7 mouse cellular contexts compared by ENCODE assay signal in the genomic region with DNA sequence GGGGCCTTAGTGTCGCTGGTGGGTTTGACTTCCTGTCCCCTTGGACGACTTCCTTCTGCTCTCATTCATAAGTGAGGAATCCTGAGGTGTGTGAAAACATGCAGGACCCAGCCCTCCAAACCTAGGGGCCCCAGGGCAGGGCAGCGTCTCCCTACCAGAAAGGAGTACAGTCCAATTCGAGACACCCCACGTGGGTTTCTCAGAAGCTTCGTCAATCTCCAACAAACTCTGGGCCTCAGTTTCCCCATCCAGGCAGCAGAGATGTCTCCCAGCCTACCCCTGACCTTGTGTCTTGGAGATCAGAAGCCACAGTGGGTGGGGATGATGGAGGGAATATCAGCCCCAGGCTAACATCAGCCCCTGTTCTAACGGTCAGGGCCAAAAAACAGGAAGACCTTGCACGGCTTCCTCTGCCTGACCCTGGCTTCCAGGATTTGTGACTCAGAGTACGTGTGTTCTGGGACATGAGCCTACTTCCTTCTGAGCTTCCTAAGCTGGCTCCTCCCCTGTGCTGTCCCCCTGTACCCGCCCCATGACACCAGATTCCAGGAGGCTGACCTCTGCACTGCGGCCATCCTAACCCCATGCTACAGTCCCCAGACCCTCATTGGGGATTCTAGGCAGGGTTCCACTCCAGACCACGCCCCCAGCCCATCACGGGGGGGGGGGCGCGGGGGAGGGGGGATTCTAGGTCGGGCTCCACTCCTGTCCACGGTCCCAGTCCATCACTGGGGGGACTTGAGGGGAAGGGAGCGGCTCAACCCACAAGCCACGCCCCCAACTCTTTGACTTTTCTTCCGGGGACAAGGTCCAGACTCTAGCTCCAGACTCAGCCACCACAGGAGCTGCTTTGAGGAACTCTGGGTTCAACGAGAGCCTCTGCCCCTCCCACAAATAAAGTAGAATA. TPM values are rescaled to one million over a fixed set of nuclear protein-coding genes. Genes with fewer than 3 reads are reported as not detected.
DNase-seq lines count a peak whose midpoint lies in the region; ATAC-seq and TF ChIP-seq lines count a peak whose summit lies in the region.

No protein-coding gene starts in this region.

- DNase-seq in MN1 (ENCODE audit: low spot score): peak; percentile 74
- peak; percentile 89 to 93 for DNase-seq in heart, adult 9 months (ENCODE audit: low spot score in 2 of 2)
- DNase-seq in kidney, adult 2 months: peak; percentile 90
- DNase-seq in skeletal muscle tissue, adult 2 months (ENCODE audit: low read depth, low spot score): peak; percentile 84

- H3K4me1 ChIP-seq in brown adipose tissue, adult 24 weeks (ENCODE audit: control insufficient read depth, insufficient read depth, insufficient read length, low read length): peaks cover 17% of the 10 kb centered on the region
- no peaks in the 10 kb centered on the region for H3K4me1 ChIP-seq in kidney, adult 2 months (ENCODE audit: control insufficient read depth, insufficient read depth, low read length)
- peaks cover 21% of the 10 kb centered on the region for H3K4me1 ChIP-seq in lung, embryonic 15.5 days

- H3K9ac ChIP-seq in lung, embryonic 15.5 days: peak overlapping the region; percentile 20; the same call in 1 of the 2 replicates

- TF ChIP-seq CTCF in kidney, adult 2 months (conservative IDR thresholded peaks at IDR 0.05; ENCODE audit: insufficient read depth, insufficient read length, low read depth, low read length): no peak

- peak overlapping the region; percentile 98 for H3K27ac ChIP-seq in brown adipose tissue, adult 24 weeks (replicated peaks; ENCODE audit: low read depth, low read length)
- peak overlapping the region; percentile 57 for H3K27ac ChIP-seq in kidney, adult 2 months (ENCODE audit: insufficient read depth, low read depth, low read length)
- peak overlapping the region; percentile 79 for H3K27ac ChIP-seq in lung, embryonic 15.5 days

- WGBS in kidney, adult 2 months: 14% methylated on average over 20 of the region's 21 CpGs
- 17% methylated on average over 20 of the region's 21 CpGs for WGBS in lung, embryonic 15.5 days

- no peaks in the 10 kb centered on the region for H3K36me3 ChIP-seq in kidney, adult 2 months (ENCODE audit: control insufficient read depth, insufficient read depth, low read length)
- H3K36me3 ChIP-seq in lung, embryonic 15.5 days: no peaks in the 10 kb centered on the region

- peak overlapping the region; percentile 72 for H3K4me2 ChIP-seq in lung, embryonic 15.5 days

- no peaks in the 10 kb centered on the region for H3K9me3 ChIP-seq in lung, embryonic 15.5 days

- peak; percentile 81 for ATAC-seq in lung, embryonic 15.5 days (ENCODE audit: borderline replicate concordance, extremely low read depth, low FRiP score, low TSS enrichment)
- ATAC-seq in erythroid progenitor cell, adult 5-6 weeks (replicated peaks; ENCODE audit: low FRiP score, poor library complexity, severe bottlenecking): no peak

- H3K4me3 ChIP-seq in brown adipose tissue, adult 24 weeks (ENCODE audit: insufficient read depth, low read depth, low read length): peak overlapping the region; percentile 57
- peak overlapping the region; percentile 26; the same call in 1 of the 2 replicates for H3K4me3 ChIP-seq in kidney, adult 2 months (ENCODE audit: insufficient read depth, low read depth, low read length)
- H3K4me3 ChIP-seq in lung, embryonic 15.5 days: peak overlapping the region; percentile 33

- TF ChIP-seq POLR2A in kidney, adult 2 months (IDR thresholded peaks at IDR 0.05; ENCODE audit: low read depth, low read length): no peak

- H3K27me3 ChIP-seq in kidney, adult 2 months (replicated peaks; ENCODE audit: control insufficient read depth, insufficient read depth, low read length): no peaks in the 10 kb centered on the region
- H3K27me3 ChIP-seq in lung, embryonic 15.5 days: peaks cover 4% of the 10 kb centered on the region

RNA-seq across cellular contexts. Expression of a gene that starts 6.4 kb away (rescaled TPM):
- polyA plus RNA-seq in brown adipose tissue, adult 24 weeks (2012; ENCODE audit: insufficient read depth, insufficient read length, missing spikeins): 1.9 and 5.0 TPM in 2 replicates
- polyA plus RNA-seq in kidney, adult 2 months (2012; rRNA removed): 3.8 and 4.1 TPM in 2 replicates
- 2.1 TPM in 2 replicates for polyA plus RNA-seq in lung, embryonic 15.5 days (2015; fragmentation: Nextera tagmentation; extraction: Ambion mirVana)
- 1.4 TPM in 1 of 2 replicates, not detected in the other for total RNA-seq in erythroid progenitor cell, adult 5-6 weeks (2015; ENCODE audit: low replicate concordance)
- total RNA-seq in erythroid progenitor cell, adult 5-6 weeks (2017; ENCODE audit: low replicate concordance): 0.83 TPM in 1 of 2 replicates, not detected in the other

RNA-seq across cellular contexts. Expression of a gene that starts 11.9 kb away (rescaled TPM):
- polyA plus RNA-seq in brown adipose tissue, adult 24 weeks (2012; ENCODE audit: insufficient read depth, insufficient read length, missing spikeins): 61.5 and 101 TPM in 2 replicates
- polyA plus RNA-seq in kidney, adult 2 months (2012; rRNA removed): 9.9 and 16.1 TPM in 2 replicates
- polyA plus RNA-seq in lung, embryonic 15.5 days (2015; fragmentation: Nextera tagmentation; extraction: Ambion mirVana): 0.55 TPM in 2 replicates
- 1.7 and 8.6 TPM in 2 replicates for total RNA-seq in erythroid progenitor cell, adult 5-6 weeks (2015; ENCODE audit: low replicate concordance)
- total RNA-seq in erythroid progenitor cell, adult 5-6 weeks (2017; ENCODE audit: low replicate concordance): 3.9 and 6.9 TPM in 2 replicates

RNA-seq across cellular contexts. Expression of a gene that starts 16.3 kb away (rescaled TPM):
- 138 and 171 TPM in 2 replicates for polyA plus RNA-seq in brown adipose tissue, adult 24 weeks (2012; ENCODE audit: insufficient read depth, insufficient read length, missing spikeins)
- polyA plus RNA-seq in kidney, adult 2 months (2012; rRNA removed): 8.4 and 10.1 TPM in 2 replicates
- polyA plus RNA-seq in lung, embryonic 15.5 days (2015; fragmentation: Nextera tagmentation; extraction: Ambion mirVana): 0.95 and 1.2 TPM in 2 replicates
- total RNA-seq in erythroid progenitor cell, adult 5-6 weeks (2015; ENCODE audit: low replicate concordance): not detected in 2 replicates
- not detected in 2 replicates for total RNA-seq in erythroid progenitor cell, adult 5-6 weeks (2017; ENCODE audit: low replicate concordance)

RNA-seq across cellular contexts. Expression of a gene that starts 24.1 kb away (rescaled TPM):
- polyA plus RNA-seq in brown adipose tissue, adult 24 weeks (2012; ENCODE audit: insufficient read depth, insufficient read length, missing spikeins): 195 and 205 TPM in 2 replicates
- polyA plus RNA-seq in kidney, adult 2 months (2012; rRNA removed): 14.4 and 23.3 TPM in 2 replicates
- polyA plus RNA-seq in lung, embryonic 15.5 days (2015; fragmentation: Nextera tagmentation; extraction: Ambion mirVana): 0.10 and 0.19 TPM in 2 replicates
- total RNA-seq in erythroid progenitor cell, adult 5-6 weeks (2015; ENCODE audit: low replicate concordance): not detected in 2 replicates
- total RNA-seq in erythroid progenitor cell, adult 5-6 weeks (2017; ENCODE audit: low replicate concordance): not detected in 2 replicates

RNA-seq across cellular contexts. Expression of a gene that starts 28.6 kb away (rescaled TPM):
- polyA plus RNA-seq in brown adipose tissue, adult 24 weeks (2012; ENCODE audit: insufficient read depth, insufficient read length, missing spikeins): 0.36 and 1.4 TPM in 2 replicates
- 1.7 and 2.7 TPM in 2 replicates for polyA plus RNA-seq in kidney, adult 2 months (2012; rRNA removed)
- 15.3 and 18.3 TPM in 2 replicates for polyA plus RNA-seq in lung, embryonic 15.5 days (2015; fragmentation: Nextera tagmentation; extraction: Ambion mirVana)
- 1.3 and 1.4 TPM in 2 replicates for total RNA-seq in erythroid progenitor cell, adult 5-6 weeks (2015; ENCODE audit: low replicate concordance)
- total RNA-seq in erythroid progenitor cell, adult 5-6 weeks (2017; ENCODE audit: low replicate concordance): 0.26 and 1.6 TPM in 2 replicates

Comparison
In these comparisons a context has a peak if more than half of its experiments do, and no peak if none do; other contexts are left out.
1. RNA of a gene that starts 16.3 kb away (polyA plus RNA-seq): 138 to 171 TPM in brown adipose tissue, adult 24 weeks; 8.4 to 10.1 TPM in kidney, adult 2 months and 0.95 to 1.2 TPM in lung, embryonic 15.5 days; every median in the first group is over 10 times any median in the second.
2. Peak in every context shown above with its lines, with median percentiles within 50 percentile points of each other: DNase-seq, H3K27ac ChIP-seq and H3K4me3 ChIP-seq.